24 mouse cellular contexts compared by ENCODE assay signal in genomic region chr6:36566886-36567285, GRCm38 (mm10).
DNase-seq lines count a peak whose midpoint lies in the region; ATAC-seq and TF ChIP-seq lines count a peak whose summit lies in the region.
"Had no signal": no experiment of that assay in that cellular context is flagged by ENCODE, and none has a peak within 500 bp of the region (broad histone marks: within the 10 kb centered on the region; RNA-seq: fewer than 3 reads in every experiment).

No protein-coding gene starts in this region.

- H3K4me2 ChIP-seq in hindbrain, postnatal 0 days (ENCODE audit: low read depth, low read length) = no peak overlapping the region
- no peak overlapping the region for H3K4me2 ChIP-seq in hindbrain, embryonic 14.5 days (replicated peaks)
- no peak overlapping the region for H3K4me2 ChIP-seq in midbrain, embryonic 15.5 days
- H3K4me2 ChIP-seq in midbrain, embryonic 13.5 days (replicated peaks) = no peak overlapping the region
- H3K4me2 ChIP-seq: embryonic facial prominence, embryonic 13.5 days; heart, embryonic 13.5 days; hindbrain, embryonic 15.5 days; intestine, embryonic 15.5 days had no signal

- H3K4me3 ChIP-seq in hindbrain, postnatal 0 days (ENCODE audit: low read length) = no peak overlapping the region
- H3K4me3 ChIP-seq in hindbrain, embryonic 14.5 days (replicated peaks; ENCODE audit: low read length) = no peak overlapping the region
- H3K4me3 ChIP-seq in midbrain, embryonic 15.5 days = no peak overlapping the region
- H3K4me3 ChIP-seq in midbrain, embryonic 13.5 days (replicated peaks) = no peak overlapping the region
- H3K4me3 ChIP-seq: embryonic facial prominence, embryonic 13.5 days; heart, adult 2 months; heart, embryonic 10.5 days; heart, embryonic 13.5 days; hindbrain, embryonic 15.5 days; intestine, embryonic 15.5 days had no signal

- no peak for TF ChIP-seq CTCF in hindbrain, postnatal 0 days (IDR thresholded peaks at IDR 0.05; ENCODE audit: low read depth)

- 52% methylated on average over 2 of the region's 2 CpGs for WGBS in hindbrain, postnatal 0 days
- WGBS in hindbrain, embryonic 14.5 days = 70% methylated on average over 2 of the region's 2 CpGs
- 73% methylated on average over 2 of the region's 2 CpGs for WGBS in midbrain, embryonic 15.5 days
- WGBS in midbrain, embryonic 13.5 days = 79% methylated on average over 2 of the region's 2 CpGs

- H3K27me3 ChIP-seq in hindbrain, postnatal 0 days (ENCODE audit: insufficient read depth, low read length) = no peaks in the 10 kb centered on the region
- H3K27me3 ChIP-seq in hindbrain, embryonic 14.5 days (ENCODE audit: control insufficient read depth, insufficient read depth, low read length) = no peaks in the 10 kb centered on the region
- no peaks in the 10 kb centered on the region for H3K27me3 ChIP-seq in midbrain, embryonic 15.5 days (replicated peaks)
- H3K27me3 ChIP-seq in midbrain, embryonic 13.5 days = no peaks in the 10 kb centered on the region
- H3K27me3 ChIP-seq: embryonic facial prominence, embryonic 13.5 days; heart, embryonic 13.5 days; hindbrain, embryonic 15.5 days; intestine, embryonic 15.5 days had no signal

- H3K4me1 ChIP-seq in hindbrain, postnatal 0 days (ENCODE audit: insufficient read depth, low read length) = no peaks in the 10 kb centered on the region
- no peaks in the 10 kb centered on the region for H3K4me1 ChIP-seq in hindbrain, embryonic 14.5 days (replicated peaks; ENCODE audit: control insufficient read depth, insufficient read depth, low read length)
- H3K4me1 ChIP-seq in midbrain, embryonic 15.5 days = no peaks in the 10 kb centered on the region
- no peaks in the 10 kb centered on the region for H3K4me1 ChIP-seq in midbrain, embryonic 13.5 days (replicated peaks)
- H3K4me1 ChIP-seq: embryonic facial prominence, embryonic 13.5 days; heart, embryonic 10.5 days; hindbrain, embryonic 15.5 days; intestine, embryonic 15.5 days had no signal

- no peak for ATAC-seq in hindbrain, postnatal 0 days
- ATAC-seq in hindbrain, embryonic 14.5 days (ENCODE audit: low FRiP score) = no peak
- no peak for ATAC-seq in midbrain, embryonic 15.5 days (replicated peaks)
- ATAC-seq in midbrain, embryonic 13.5 days = no peak
- ATAC-seq: activated CD4-positive, CD25-positive, alpha-beta regulatory T cell, adult 4 months; forebrain, embryonic 16.5 days; intestine, embryonic 15.5 days had no signal

- no peak overlapping the region for H3K27ac ChIP-seq in hindbrain, postnatal 0 days
- H3K27ac ChIP-seq in hindbrain, embryonic 14.5 days = no peak overlapping the region
- H3K27ac ChIP-seq in midbrain, embryonic 15.5 days = 0 out of 2 replicates have a peak overlapping the region, but pooled peaks have one; percentile 11
- H3K27ac ChIP-seq in midbrain, embryonic 13.5 days = no peak overlapping the region
- H3K27ac ChIP-seq: embryonic facial prominence, embryonic 13.5 days; heart, adult 2 months; heart, embryonic 10.5 days; heart, embryonic 13.5 days; hindbrain, embryonic 15.5 days; intestine, embryonic 15.5 days had no signal

- H3K36me3 ChIP-seq in hindbrain, postnatal 0 days (ENCODE audit: insufficient read depth, low read length) = no peaks in the 10 kb centered on the region
- no peaks in the 10 kb centered on the region for H3K36me3 ChIP-seq in hindbrain, embryonic 14.5 days (replicated peaks; ENCODE audit: control insufficient read depth, insufficient read depth)
- H3K36me3 ChIP-seq in midbrain, embryonic 15.5 days (replicated peaks) = no peaks in the 10 kb centered on the region
- no peaks in the 10 kb centered on the region for H3K36me3 ChIP-seq in midbrain, embryonic 13.5 days
- H3K36me3 ChIP-seq: embryonic facial prominence, embryonic 13.5 days; heart, embryonic 10.5 days; heart, embryonic 13.5 days; hindbrain, embryonic 15.5 days; intestine, embryonic 15.5 days had no signal

- H3K9me3 ChIP-seq in hindbrain, postnatal 0 days (ENCODE audit: low read length) = no peaks in the 10 kb centered on the region
- H3K9me3 ChIP-seq in hindbrain, embryonic 14.5 days (ENCODE audit: control insufficient read depth, low read length) = 0 out of 2 replicates have a peak, but pooled peaks cover 8% of the 10 kb centered on the region
- H3K9me3 ChIP-seq in midbrain, embryonic 15.5 days = no peaks in the 10 kb centered on the region; the same call in 1 of the 2 replicates
- no peaks in the 10 kb centered on the region for H3K9me3 ChIP-seq in midbrain, embryonic 13.5 days
- H3K9me3 ChIP-seq: embryonic facial prominence, embryonic 13.5 days; heart, embryonic 10.5 days; hindbrain, embryonic 15.5 days; intestine, embryonic 15.5 days had no signal

- no peak overlapping the region for H3K9ac ChIP-seq in hindbrain, postnatal 0 days (replicated peaks; ENCODE audit: low read length)
- no peak overlapping the region for H3K9ac ChIP-seq in hindbrain, embryonic 14.5 days
- H3K9ac ChIP-seq in midbrain, embryonic 15.5 days = no peak overlapping the region
- no peak overlapping the region for H3K9ac ChIP-seq in midbrain, embryonic 13.5 days (replicated peaks)
- H3K9ac ChIP-seq: embryonic facial prominence, embryonic 13.5 days; heart, embryonic 13.5 days; hindbrain, embryonic 15.5 days; intestine, embryonic 15.5 days had no signal

- DNase-seq in cerebellum, postnatal 10 days = peak; percentile 38 to 52
- DNase-seq in cerebellum, adult 18-20 months = no peak
- DNase-seq in hindbrain, postnatal 0 days (ENCODE audit: low spot score) = peak; percentile 48
- no peak for DNase-seq in hindbrain, embryonic 14.5 days (ENCODE audit: low spot score)
- DNase-seq in brain, adult 2 months (ENCODE audit: low read depth, low spot score) = peak; percentile 9
- DNase-seq in embryo, embryonic 10 days (ENCODE audit: low spot score) = no peak
- DNase-seq: adrenal gland, adult 8-10 months; adrenal gland, postnatal 25 days; cerebellum, adult 11 months; cerebellum, adult 8-10 months; gastrocnemius, postnatal 10 days; gastrocnemius, postnatal 36 days; heart, adult 2 months; heart, postnatal 14 days; heart, postnatal 4 days had no signal

Comparison
In these comparisons a context has a peak if more than half of its experiments do, and no peak if none do; other contexts are left out.
1. DNase-seq: peak in cerebellum, postnatal 10 days (2 of 2), hindbrain, postnatal 0 days (single experiment) and brain, adult 2 months (single experiment); none in cerebellum, adult 18-20 months (0 of 2), hindbrain, embryonic 14.5 days (single experiment) and embryo, embryonic 10 days (single experiment).